Mouse (Mus musculus): ENCODE measurements around the gene Acss3. TPM values are rescaled to one million over a fixed set of nuclear protein-coding genes. Genes with fewer than 3 reads are reported as not detected.

Gene Acss3
- polyA plus RNA-seq, 1 experiment from 2014 or later, result 1.9 TPM

DNA sequence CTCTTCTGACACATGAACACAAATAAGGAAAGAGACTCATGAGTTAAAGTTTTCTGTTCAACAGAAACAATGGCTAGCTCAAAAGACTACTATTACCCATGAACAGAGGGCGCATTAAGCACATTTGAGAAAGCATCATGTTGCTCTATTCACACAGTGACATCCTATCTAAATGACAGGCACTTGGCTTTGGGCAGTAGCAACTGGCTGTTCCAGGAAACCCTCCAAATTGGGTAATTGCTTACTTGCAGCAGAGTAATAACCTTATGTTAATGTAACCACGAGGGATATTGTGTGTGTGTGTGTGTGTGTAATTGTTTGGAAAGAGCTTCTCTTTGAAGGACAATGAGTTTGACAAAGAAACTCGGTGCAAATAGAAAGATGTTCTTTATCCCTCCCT, 29.0 kb downstream of the Acss3 start:
- no peak for ATAC-seq
- 58% methylated on average over 3 of the region's 3 CpGs for WGBS (ENCODE audit: insufficient replicate concordance)
- no peak for TF ChIP-seq CTCF (IDR thresholded peaks at IDR 0.05; ENCODE audit: low read depth)
- no peak for TF ChIP-seq EP300 (IDR thresholded peaks at IDR 0.05; ENCODE audit: low read depth)

GRCm38 (mm10) chr10:107053846-107054624, 69.4 kb downstream of the Acss3 start:
- ATAC-seq, result no peak
- no peaks in the 10 kb centered on the region for H3K36me3 ChIP-seq (replicated peaks; ENCODE audit: insufficient read depth, low read length)
- TF ChIP-seq CTCF (IDR thresholded peaks at IDR 0.05; ENCODE audit: low read depth) (no peak), EP300 (IDR thresholded peaks at IDR 0.05; ENCODE audit: low read depth) (no peak)
- H3K9me3 ChIP-seq (ENCODE audit: low read length), result no peaks in the 10 kb centered on the region
- no peaks in the 10 kb centered on the region for H3K4me1 ChIP-seq (ENCODE audit: insufficient read depth)
- no peak overlapping the region for H3K9ac ChIP-seq (replicated peaks)
- no peak overlapping the region for H3K4me2 ChIP-seq (ENCODE audit: low read depth, low read length)
- no peaks in the 10 kb centered on the region for H3K27me3 ChIP-seq (ENCODE audit: insufficient read depth, low read length)
- H3K4me3 ChIP-seq (ENCODE audit: low read depth, low read length), result no peak overlapping the region
- H3K27ac ChIP-seq (ENCODE audit: low read depth), result no peak overlapping the region
- 65% methylated on average over 4 of the region's 4 CpGs for WGBS (ENCODE audit: insufficient replicate concordance)
- no peak for DNase-seq

More for the DNA sequence above, 29.0 kb downstream of the Acss3 start:
- Histone ChIP-seq H3K4me2 (ENCODE audit: low read depth, low read length) (no peak overlapping the region), H3K36me3 (replicated peaks; ENCODE audit: insufficient read depth, low read length) (no peaks in the 10 kb centered on the region), H3K27me3 (ENCODE audit: insufficient read depth, low read length) (no peaks in the 10 kb centered on the region), H3K9me3 (ENCODE audit: low read length) (0 out of 2 replicates have a peak, but pooled peaks cover under 1% of the 10 kb centered on the region), H3K4me1 (ENCODE audit: insufficient read depth) (no peaks in the 10 kb centered on the region), H3K9ac (replicated peaks) (no peak overlapping the region), H3K4me3 (ENCODE audit: low read depth, low read length) (no peak overlapping the region), H3K27ac (ENCODE audit: low read depth) (no peak overlapping the region)
- DNase-seq, result no peak

DNA sequence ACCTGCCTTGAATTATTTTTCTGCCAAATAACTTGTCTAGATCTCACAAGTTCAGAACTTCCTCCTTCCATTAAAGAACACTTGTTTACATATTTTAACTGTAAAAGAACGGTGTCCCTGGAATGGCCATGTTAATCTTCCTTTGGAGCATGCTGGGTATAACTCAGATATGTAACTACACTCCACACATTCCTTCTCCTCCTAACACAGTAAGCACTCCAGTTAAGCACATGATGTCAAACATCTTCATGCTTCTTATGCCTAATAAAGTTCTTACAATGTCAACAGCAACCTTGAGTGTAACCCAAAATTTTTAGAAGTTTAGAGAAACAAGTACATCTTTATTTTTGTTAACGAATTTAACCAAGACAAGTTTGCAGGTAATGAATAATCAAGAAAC, 73.0 kb downstream of the Acss3 start:
- Histone ChIP-seq H3K4me2 (ENCODE audit: low read depth, low read length) (no peak overlapping the region), H3K9me3 (ENCODE audit: low read length) (no peaks in the 10 kb centered on the region), H3K4me1 (ENCODE audit: insufficient read depth) (no peaks in the 10 kb centered on the region), H3K9ac (replicated peaks) (no peak overlapping the region), H3K27ac (ENCODE audit: low read depth) (no peak overlapping the region), H3K27me3 (ENCODE audit: insufficient read depth, low read length) (no peaks in the 10 kb centered on the region), H3K36me3 (replicated peaks; ENCODE audit: insufficient read depth, low read length) (no peaks in the 10 kb centered on the region), H3K4me3 (ENCODE audit: low read depth, low read length) (no peak overlapping the region)
- DNase-seq (no peak), ATAC-seq (no peak)
- TF ChIP-seq EP300 (IDR thresholded peaks at IDR 0.05; ENCODE audit: low read depth) (no peak), CTCF (IDR thresholded peaks at IDR 0.05; ENCODE audit: low read depth) (no peak)
- WGBS (ENCODE audit: insufficient replicate concordance), result 65% methylated on average over 2 of the region's 2 CpGs

GRCm38 (mm10) chr10:107042656-107043055, 80.8 kb downstream of the Acss3 start:
- H3K9me3 ChIP-seq (ENCODE audit: low read length), result no peaks in the 10 kb centered on the region
- H3K4me3 ChIP-seq (ENCODE audit: low read depth, low read length), result no peak overlapping the region
- WGBS (ENCODE audit: insufficient replicate concordance), result 92% methylated on average over 1 of the region's 1 CpGs
- H3K36me3 ChIP-seq (replicated peaks; ENCODE audit: insufficient read depth, low read length), result no peaks in the 10 kb centered on the region
- H3K4me2 ChIP-seq (ENCODE audit: low read depth, low read length), result no peak overlapping the region
- H3K4me1 ChIP-seq (ENCODE audit: insufficient read depth), result no peaks in the 10 kb centered on the region
- H3K27me3 ChIP-seq (ENCODE audit: insufficient read depth, low read length), result no peaks in the 10 kb centered on the region
- no peak overlapping the region for H3K27ac ChIP-seq (ENCODE audit: low read depth)
- H3K9ac ChIP-seq (replicated peaks), result no peak overlapping the region
- DNase-seq (no peak), ATAC-seq (no peak)
- no peak for TF ChIP-seq CTCF (IDR thresholded peaks at IDR 0.05; ENCODE audit: low read depth)
- TF ChIP-seq EP300 (IDR thresholded peaks at IDR 0.05; ENCODE audit: low read depth), result no peak

DNA sequence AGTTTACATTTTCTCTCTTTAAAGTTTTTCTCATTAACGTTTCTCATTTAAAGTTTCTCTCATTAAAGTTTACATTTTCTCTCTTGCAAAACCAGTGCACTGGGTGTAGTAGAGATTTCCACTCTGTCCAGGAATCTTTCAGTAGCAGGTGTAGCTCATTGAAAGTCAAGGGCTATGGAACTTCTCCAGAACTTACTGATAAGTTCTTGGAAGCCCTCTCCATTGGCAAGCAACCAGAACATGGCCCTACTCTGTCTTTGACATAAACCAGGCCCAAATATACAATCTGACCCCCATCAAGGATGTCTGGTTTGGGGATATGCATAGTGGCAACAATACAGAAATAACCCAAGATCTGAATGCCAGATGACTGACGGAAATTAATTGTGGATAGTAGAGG, 82.6 kb downstream of the Acss3 start:
- Histone ChIP-seq H3K9ac (replicated peaks) (no peak overlapping the region), H3K4me1 (ENCODE audit: insufficient read depth) (no peaks in the 10 kb centered on the region), H3K9me3 (ENCODE audit: low read length) (no peaks in the 10 kb centered on the region), H3K27ac (ENCODE audit: low read depth) (no peak overlapping the region), H3K4me2 (ENCODE audit: low read depth, low read length) (no peak overlapping the region), H3K27me3 (ENCODE audit: insufficient read depth, low read length) (no peaks in the 10 kb centered on the region), H3K4me3 (ENCODE audit: low read depth, low read length) (no peak overlapping the region), H3K36me3 (replicated peaks; ENCODE audit: insufficient read depth, low read length) (no peaks in the 10 kb centered on the region)
- DNase-seq (no peak), ATAC-seq (no peak)
- TF ChIP-seq EP300 (IDR thresholded peaks at IDR 0.05; ENCODE audit: low read depth) (no peak), CTCF (IDR thresholded peaks at IDR 0.05; ENCODE audit: low read depth) (no peak)
- 60% methylated on average over 2 of the region's 2 CpGs for WGBS (ENCODE audit: insufficient replicate concordance)

DNA sequence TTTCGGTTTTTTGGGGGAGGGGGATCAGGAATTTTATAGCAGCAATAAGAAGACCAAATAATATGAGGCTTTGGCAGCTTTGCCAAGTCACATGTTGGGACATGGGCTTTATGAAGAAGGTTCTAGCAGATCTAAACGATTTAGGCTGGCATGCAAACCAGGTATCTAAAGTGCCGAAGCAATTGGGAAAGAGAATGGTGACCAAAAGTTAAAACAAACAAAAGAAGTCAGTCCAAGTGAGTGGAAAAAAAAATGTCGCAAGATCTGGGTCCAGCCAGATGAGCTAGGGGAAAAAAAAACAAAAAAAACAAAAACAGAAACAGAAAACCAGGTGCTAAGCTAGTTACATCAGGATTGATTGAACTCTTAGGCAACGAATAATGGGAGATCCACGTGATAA, 83.1 kb downstream of the Acss3 start:
- TF ChIP-seq CTCF (IDR thresholded peaks at IDR 0.05; ENCODE audit: low read depth), result no peak
- no peak for TF ChIP-seq EP300 (IDR thresholded peaks at IDR 0.05; ENCODE audit: low read depth)
- Histone ChIP-seq H3K9ac (replicated peaks) (no peak overlapping the region), H3K27me3 (ENCODE audit: insufficient read depth, low read length) (no peaks in the 10 kb centered on the region), H3K9me3 (ENCODE audit: low read length) (no peaks in the 10 kb centered on the region), H3K4me2 (ENCODE audit: low read depth, low read length) (no peak overlapping the region), H3K27ac (ENCODE audit: low read depth) (no peak overlapping the region), H3K4me1 (ENCODE audit: insufficient read depth) (no peaks in the 10 kb centered on the region), H3K36me3 (replicated peaks; ENCODE audit: insufficient read depth, low read length) (no peaks in the 10 kb centered on the region), H3K4me3 (ENCODE audit: low read depth, low read length) (no peak overlapping the region)
- DNase-seq (no peak), ATAC-seq (peak; percentile 65)
- WGBS (ENCODE audit: insufficient replicate concordance), result 55% methylated on average over 6 of the region's 6 CpGs

Measured in liver, postnatal 0 days (tissue).